Mouse (Mus musculus) heart, embryonic 10.5 days (tissue): Measurements from ENCODE around the gene Nr4a3. TPM values are rescaled to one million over a fixed set of nuclear protein-coding genes. Genes with fewer than 3 reads are reported as not detected.

Experiments
- DNase-seq: peaks from one replicate; pipeline ENCODE4 v3.0.0-alpha.2; 2017; ENCODE audit warnings: low spot score
- H3K27ac ChIP-seq: fragments of 300-500 bp; sonication (generic); 2 replicates; pipeline ENCODE4 v1.5.1; 2016; ENCODE audit warnings: mild to moderate bottlenecking
- H3K27me3 ChIP-seq: fragments of 300-500 bp; sonication (generic); 2 replicates; pipeline ENCODE4 v1.6.1; 2016; ENCODE audit warnings: mild to moderate bottlenecking; ENCODE audit not compliant: poor library complexity, insufficient read depth, severe bottlenecking
- H3K36me3 ChIP-seq: fragments of 300-500 bp; sonication (generic); 2 replicates; pipeline ENCODE4 v1.6.1; 2016; ENCODE audit warnings: mild to moderate bottlenecking, moderate library complexity
- H3K4me1 ChIP-seq: fragments of 300-500 bp; sonication (generic); 2 replicates; pipeline ENCODE4 v1.6.1; 2016; ENCODE audit warnings: mild to moderate bottlenecking
- H3K4me3 ChIP-seq: fragments of 300-500 bp; sonication (generic); 2 replicates; pipeline ENCODE4 v1.5.1; 2016; ENCODE audit warnings: mild to moderate bottlenecking, moderate library complexity
- H3K9me3 ChIP-seq: fragments of 300-500 bp; sonication (generic); 2 replicates; pipeline ENCODE4 v1.6.1; 2016; ENCODE audit warnings: mild to moderate bottlenecking, moderate library complexity
- WGBS: fragments of 180-500 bp; shearing (Covaris S2); methylation state at CpG from one replicate; pipeline ENCODE4 v1.1.7; 2016; 5-methylcytosine and 5-hydroxymethylcytosine counted together
- polyA plus RNA-seq: library from polyadenylated mRNA; unstranded; fragments of >200 nt; fragmentation: Nextera tagmentation; extraction: Ambion mirVana; gene quantifications from 2 replicates; pipeline ENCODE4 v1.2.1, GENCODE M21; 2016

Nr4a3 gene
- polyA plus RNA-seq, 1 experiment from 2014 or later, result 0.09 TPM

DNA sequence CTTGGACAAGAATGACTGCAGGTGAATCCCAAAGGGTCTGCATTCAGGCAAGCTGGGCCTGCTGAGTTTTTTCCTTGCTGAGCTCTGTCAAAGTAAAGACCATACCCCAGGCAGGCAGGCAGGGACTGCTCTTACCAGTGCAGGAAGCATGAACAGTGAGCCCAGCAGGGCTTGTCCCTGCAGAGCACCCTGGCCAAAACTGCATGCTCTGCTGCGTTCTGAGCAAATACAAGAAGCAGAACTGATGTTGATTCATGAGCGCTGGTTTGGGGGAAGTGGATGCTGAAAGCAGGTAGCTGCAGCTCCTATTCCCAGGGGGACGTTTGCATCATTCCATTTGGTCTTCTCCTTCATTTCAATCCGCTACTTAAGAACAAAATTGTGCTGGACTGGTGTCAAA lies 19.4 kb downstream of the Nr4a3 start:
- DNase-seq, result no peak
- H3K4me3 ChIP-seq, result no peak overlapping the region
- H3K36me3 ChIP-seq, result no peaks in the 10 kb centered on the region
- H3K27ac ChIP-seq, result no peak overlapping the region
- WGBS, result 60% methylated on average over 4 of the region's 4 CpGs
- H3K9me3 ChIP-seq, result no peaks in the 10 kb centered on the region
- H3K27me3 ChIP-seq, result no peaks in the 10 kb centered on the region
- H3K4me1 ChIP-seq, result no peaks in the 10 kb centered on the region

DNA sequence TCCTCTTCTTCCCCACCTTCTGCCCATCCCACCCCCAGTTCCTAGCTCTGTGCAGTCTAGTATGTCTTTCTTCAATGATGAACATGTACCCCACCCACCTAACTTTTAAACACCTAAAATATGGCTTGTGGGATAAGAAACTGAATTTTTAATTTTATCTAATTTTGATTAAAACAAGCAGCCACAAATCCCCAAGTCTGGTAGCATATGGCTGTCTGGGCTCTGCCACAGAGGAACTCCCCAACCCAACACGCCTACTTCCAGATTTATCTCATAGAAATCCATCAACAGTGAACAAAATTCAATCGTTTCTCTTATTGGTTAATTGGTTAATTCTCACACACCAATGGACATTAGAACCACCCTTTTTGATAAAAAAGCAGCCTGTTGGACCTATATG lies 21.7 kb downstream of the Nr4a3 start:
- Histone ChIP-seq H3K4me3 (no peak overlapping the region), H3K36me3 (no peaks in the 10 kb centered on the region), H3K4me1 (no peaks in the 10 kb centered on the region), H3K27me3 (0 out of 2 replicates have a peak, but pooled peaks cover 3% of the 10 kb centered on the region), H3K27ac (no peak overlapping the region), H3K9me3 (no peaks in the 10 kb centered on the region)
- WGBS, result 74% methylated on average over 2 of the region's 2 CpGs
- no peak for DNase-seq

DNA sequence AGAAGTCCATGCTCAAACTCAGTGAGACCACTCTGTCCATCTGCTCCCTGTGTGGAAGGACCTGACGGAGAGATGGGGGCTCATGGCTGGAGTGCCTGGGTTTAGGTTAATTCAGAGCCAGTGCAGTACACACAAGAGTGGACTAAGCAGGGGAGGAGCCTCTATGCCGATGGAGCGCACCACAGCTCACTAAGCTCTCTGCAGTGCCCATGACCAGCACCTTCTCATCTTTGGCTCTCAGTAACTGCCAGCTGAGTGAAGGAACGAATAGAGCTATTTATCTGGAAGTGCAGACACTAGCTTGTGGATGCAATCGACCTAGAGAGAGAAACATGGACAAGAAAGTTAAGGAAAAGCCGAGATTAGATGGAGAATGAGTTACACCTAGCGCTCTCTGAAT lies 24.2 kb downstream of the Nr4a3 start:
- WGBS, result 66% methylated on average over 7 of the region's 7 CpGs
- Histone ChIP-seq H3K27ac (no peak overlapping the region), H3K4me3 (no peak overlapping the region), H3K9me3 (no peaks in the 10 kb centered on the region), H3K27me3 (0 out of 2 replicates have a peak, but pooled peaks cover 3% of the 10 kb centered on the region), H3K36me3 (no peaks in the 10 kb centered on the region), H3K4me1 (no peaks in the 10 kb centered on the region)
- DNase-seq, result no peak

DNA sequence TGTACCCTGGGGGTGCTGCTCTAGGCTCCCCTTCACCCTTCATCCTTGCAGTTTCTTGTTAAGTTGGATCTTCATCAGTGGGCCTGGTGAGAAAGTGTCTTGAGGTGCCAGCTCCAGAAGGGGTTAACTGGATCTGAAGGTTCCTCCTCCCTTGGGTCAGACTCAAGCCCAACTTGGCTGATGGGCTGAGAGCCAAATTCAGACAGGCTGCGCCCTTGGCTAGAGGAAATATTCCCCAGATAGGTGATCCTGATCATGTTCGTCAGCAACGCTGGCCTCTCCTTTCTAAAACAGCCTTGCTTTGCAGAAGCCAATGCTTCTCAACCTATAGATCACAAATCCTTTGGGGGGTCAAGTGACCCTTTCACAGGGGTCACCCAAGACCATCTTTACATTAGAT lies 27.1 kb downstream of the Nr4a3 start:
- Histone ChIP-seq H3K9me3 (no peaks in the 10 kb centered on the region), H3K4me1 (peaks cover 3% of the 10 kb centered on the region; the same call in 1 of the 2 replicates), H3K27me3 (0 out of 2 replicates have a peak, but pooled peaks cover 3% of the 10 kb centered on the region), H3K4me3 (no peak overlapping the region), H3K36me3 (no peaks in the 10 kb centered on the region), H3K27ac (no peak overlapping the region)
- DNase-seq, result no peak
- 77% methylated on average over 3 of the region's 3 CpGs for WGBS

DNA sequence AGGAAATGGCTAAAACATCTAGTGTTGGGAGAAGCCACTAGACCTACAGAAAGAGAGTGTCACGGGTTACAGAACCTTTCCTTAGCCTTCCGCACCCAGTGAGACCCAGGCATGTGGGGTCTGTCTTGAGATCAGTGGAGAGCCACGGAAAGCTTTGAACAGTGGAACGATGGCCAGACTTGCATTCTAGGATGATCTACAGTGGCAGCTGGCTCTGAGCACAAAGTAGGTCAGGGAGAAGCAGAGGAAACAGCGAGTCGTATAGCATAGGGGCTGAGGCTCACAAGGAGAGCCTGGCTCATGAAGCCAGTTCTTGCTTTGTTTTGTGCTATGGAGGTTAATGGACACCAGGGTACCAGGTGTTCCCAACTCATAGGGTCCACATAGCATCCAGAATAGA lies 28.4 kb downstream of the Nr4a3 start:
- Histone ChIP-seq H3K4me3 (no peak overlapping the region), H3K9me3 (no peaks in the 10 kb centered on the region), H3K27me3 (0 out of 2 replicates have a peak, but pooled peaks cover 3% of the 10 kb centered on the region), H3K4me1 (peaks cover 10% of the 10 kb centered on the region; the same call in 1 of the 2 replicates), H3K36me3 (no peaks in the 10 kb centered on the region), H3K27ac (no peak overlapping the region)
- DNase-seq, result no peak
- 85% methylated on average over 6 of the region's 6 CpGs for WGBS

DNA sequence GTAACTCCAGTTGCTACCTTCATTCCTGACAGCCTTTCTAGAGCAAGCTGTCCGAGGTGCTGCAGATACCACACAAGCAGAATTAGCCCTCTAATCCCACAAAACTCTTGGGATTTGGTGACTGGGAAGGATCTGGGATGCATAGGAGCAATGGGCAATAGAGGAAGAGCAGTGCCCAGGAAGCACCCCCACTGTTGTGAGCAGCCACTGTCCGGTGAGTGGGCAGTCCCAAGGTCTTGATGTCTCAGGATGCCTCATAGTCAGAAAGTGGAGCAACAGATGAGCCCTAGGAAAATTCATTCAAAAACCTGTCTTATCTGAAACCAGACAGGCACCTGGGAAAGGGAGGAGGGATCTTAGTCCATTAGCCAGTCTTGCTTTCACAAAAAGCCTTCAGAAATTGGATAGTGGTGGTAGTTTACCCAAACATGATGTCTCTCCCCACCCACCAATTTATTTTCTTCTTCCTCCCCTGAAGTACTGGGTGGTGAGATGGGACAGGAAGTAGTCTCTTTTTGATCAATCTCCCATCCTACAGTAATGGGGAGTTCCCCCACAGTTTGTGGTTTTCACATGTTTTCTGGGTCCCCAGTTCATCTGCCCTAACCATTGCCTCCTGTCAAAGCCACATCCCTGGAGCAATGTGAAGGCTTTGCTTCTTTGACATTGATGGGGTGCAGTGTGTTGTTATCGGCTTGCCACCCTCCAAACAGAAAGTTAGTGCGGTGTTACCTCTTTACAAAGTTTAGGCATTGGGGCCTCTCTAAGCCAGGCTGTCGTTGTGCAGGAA lies 29.7 kb downstream of the Nr4a3 start:
- H3K4me1 ChIP-seq, result peaks cover 12% of the 10 kb centered on the region; the same call in 1 of the 2 replicates
- 83% methylated on average over 5 of the region's 5 CpGs for WGBS
- no peak overlapping the region for H3K27ac ChIP-seq
- no peaks in the 10 kb centered on the region for H3K36me3 ChIP-seq
- no peak for DNase-seq
- 0 out of 2 replicates have a peak, but pooled peaks cover 3% of the 10 kb centered on the region for H3K27me3 ChIP-seq
- H3K4me3 ChIP-seq, result no peak overlapping the region
- no peaks in the 10 kb centered on the region for H3K9me3 ChIP-seq

DNA sequence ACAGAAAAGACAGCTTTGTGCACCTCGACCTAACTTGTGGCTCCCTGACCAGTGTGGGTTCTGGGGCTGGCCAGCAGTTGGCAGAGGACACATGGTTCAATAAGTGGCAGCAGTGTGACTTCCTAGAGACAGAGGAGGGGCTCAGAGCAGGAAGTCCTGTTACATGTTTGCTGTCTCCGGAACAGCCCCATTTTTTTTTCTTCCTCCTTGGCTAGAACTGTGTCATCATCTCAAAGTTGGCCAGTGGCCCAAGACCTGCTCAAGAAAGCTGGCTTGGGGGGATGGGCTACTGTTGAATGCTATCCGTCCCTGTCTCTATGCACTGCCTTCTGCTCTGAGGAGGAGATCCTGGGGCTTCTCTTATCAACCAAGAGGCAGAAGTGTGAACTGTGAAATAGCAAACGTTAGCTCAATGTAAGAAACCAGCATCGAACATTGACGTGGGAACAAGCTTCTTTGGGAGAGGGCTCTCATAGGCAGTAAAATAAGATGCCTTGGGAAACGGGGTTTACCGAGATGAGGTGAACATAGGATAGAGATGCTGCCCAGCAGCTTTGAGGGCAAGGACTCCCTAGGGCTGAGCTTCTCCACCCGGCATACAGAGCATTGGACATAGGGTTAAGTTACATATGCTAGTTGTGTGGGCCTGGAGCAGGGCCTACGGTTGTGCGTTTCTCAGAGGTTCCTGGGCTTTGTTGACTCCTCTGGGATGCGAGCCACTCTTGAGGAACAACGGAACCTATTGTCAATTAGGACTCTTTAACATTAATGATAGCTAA lies 31.9 kb downstream of the Nr4a3 start:
- WGBS, result 68% methylated on average over 13 of the region's 13 CpGs
- no peak for DNase-seq
- no peaks in the 10 kb centered on the region for H3K9me3 ChIP-seq

DNA sequence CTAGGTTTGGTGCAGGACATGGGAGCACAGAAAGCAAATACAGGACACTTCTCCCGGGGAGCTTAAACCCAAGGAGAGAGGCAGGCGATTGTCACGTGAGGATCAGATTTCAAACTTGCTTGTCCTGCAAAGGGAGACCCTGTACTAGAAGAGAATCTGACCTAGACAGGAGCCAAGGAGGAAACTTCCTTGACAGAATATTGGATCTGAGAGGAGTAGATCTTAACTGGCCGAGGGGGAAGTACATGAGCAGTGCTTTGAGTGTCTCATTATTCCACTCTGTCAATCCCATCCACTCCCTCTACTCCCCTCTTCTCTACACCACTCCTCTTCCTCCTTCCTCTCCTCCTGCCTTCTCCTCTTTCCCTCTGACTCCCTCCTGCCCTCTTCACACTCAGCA lies 33.3 kb downstream of the Nr4a3 start:
- H3K27me3 ChIP-seq, result no peaks in the 10 kb centered on the region
- H3K27ac ChIP-seq, result no peak overlapping the region
- 14% methylated on average over 4 of the region's 4 CpGs for WGBS
- no peak for DNase-seq
- H3K4me1 ChIP-seq, result peaks cover 12% of the 10 kb centered on the region; the same call in 1 of the 2 replicates
- H3K4me3 ChIP-seq, result no peak overlapping the region
- no peaks in the 10 kb centered on the region for H3K36me3 ChIP-seq
- H3K9me3 ChIP-seq, result no peaks in the 10 kb centered on the region

More for the DNA sequence above, 31.9 kb downstream of the Nr4a3 start:
- H3K36me3 ChIP-seq, result no peaks in the 10 kb centered on the region
- H3K4me1 ChIP-seq, result peaks cover 12% of the 10 kb centered on the region; the same call in 1 of the 2 replicates
- no peak overlapping the region for H3K4me3 ChIP-seq
- H3K27ac ChIP-seq, result no peak overlapping the region
- H3K27me3 ChIP-seq, result no peaks in the 10 kb centered on the region

DNA sequence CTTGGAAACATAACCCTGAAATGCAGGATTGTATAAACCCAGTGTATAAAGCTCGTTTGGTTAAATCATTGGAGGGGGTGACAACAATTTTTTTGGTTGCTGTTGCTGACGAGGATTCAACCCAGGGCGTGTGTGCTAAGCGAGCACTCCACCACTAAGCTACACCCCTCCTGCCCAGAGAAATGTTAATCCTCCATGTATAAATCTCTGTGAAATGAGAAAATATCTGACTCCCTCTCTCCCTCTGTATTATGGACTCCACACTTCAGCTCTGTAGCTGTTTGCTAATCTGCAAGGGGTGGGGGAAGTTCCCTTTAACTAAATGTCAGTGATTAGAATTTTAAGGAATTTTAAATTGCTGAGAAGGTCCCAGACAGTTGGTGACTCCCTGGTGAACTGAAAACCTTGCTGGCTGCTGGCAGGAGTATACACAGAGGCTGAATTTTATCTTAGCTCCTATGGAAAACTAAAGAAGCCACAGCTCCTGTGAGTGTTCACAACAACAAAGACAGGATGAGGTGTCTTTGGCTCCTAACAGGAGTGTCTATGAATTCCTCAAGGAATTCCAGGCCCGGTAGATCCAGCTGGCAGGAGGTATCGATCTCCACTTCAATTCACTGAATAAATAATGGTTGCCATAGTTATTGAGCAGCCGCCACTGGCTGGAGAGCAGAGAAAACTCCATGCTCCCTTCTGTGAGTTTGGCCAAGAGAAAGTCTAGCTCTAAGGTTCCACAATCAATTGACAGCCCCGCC lies 34.5 kb downstream of the Nr4a3 start:
- H3K9me3 ChIP-seq, result no peaks in the 10 kb centered on the region
- peaks cover 12% of the 10 kb centered on the region; the same call in 1 of the 2 replicates for H3K4me1 ChIP-seq
- H3K27me3 ChIP-seq, result no peaks in the 10 kb centered on the region
- 58% methylated on average over 8 of the region's 8 CpGs for WGBS
- H3K4me3 ChIP-seq, result no peak overlapping the region
- H3K36me3 ChIP-seq, result no peaks in the 10 kb centered on the region
- no peak overlapping the region for H3K27ac ChIP-seq
- no peak for DNase-seq

DNA sequence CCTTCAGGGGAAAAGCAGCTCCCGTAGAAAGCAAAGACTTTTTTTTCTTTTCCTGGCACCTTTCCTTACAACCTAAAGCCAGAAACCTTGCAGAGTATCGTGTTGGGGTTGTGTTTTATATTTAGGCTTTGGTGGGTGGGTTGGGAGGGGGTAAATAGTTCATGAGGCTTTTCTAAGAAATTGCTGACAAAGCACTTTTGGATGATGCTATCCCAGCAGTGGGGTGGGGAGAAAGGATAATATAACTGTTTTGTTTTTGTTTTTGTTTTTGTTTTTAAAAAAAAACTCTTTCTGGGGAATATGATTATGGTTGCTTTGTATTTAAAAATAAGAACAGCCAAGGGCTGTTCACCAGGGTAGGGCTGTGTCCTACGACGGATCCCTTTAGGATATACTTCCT lies 38.5 kb downstream of the Nr4a3 start:
- Histone ChIP-seq H3K4me1 (0 out of 2 replicates have a peak, but pooled peaks cover 2% of the 10 kb centered on the region), H3K27me3 (no peaks in the 10 kb centered on the region), H3K4me3 (no peak overlapping the region), H3K27ac (no peak overlapping the region), H3K36me3 (no peaks in the 10 kb centered on the region), H3K9me3 (no peaks in the 10 kb centered on the region)
- DNase-seq, result no peak
- 88% methylated on average over 4 of the region's 4 CpGs for WGBS

DNA sequence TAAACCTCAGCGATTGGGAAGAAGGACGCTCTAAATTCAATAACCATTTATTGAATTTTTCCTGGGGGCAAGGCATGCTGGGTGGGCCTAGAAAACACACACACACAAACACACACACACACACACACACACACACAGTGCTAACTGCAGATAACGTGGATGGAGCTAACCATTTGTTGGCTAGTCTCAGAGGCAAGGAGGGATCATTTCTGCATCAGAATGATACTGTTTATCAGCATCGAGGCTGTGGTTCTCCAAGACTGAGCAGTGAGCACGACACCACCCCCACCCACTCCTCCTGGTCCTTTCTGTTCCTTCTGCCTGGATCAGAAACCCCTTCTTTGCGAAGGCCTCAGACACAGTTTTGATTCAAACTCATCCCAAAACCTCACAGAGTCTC lies 41.7 kb downstream of the Nr4a3 start:
- no peak for DNase-seq
- 64% methylated on average over 6 of the region's 6 CpGs for WGBS
- H3K4me3 ChIP-seq, result no peak overlapping the region

DNA sequence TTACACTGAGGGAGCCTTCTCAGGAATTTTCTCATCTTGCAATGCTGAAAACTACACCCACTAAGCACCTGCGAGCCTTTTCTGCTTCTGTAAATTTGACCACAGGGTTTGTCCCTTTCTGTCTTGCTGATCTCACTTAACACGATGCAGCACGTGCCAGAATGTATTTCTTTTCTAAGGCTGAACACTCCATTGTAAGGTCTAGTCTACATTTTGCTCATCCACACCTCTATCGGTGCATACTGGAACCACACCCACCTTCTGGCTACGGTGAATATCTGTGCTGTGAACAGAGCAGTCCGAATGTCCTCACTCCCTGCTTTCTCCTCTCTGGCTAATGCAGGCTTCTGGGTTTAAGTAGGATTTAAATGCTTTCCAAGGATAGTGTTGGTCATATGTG lies 42.5 kb downstream of the Nr4a3 start:
- Histone ChIP-seq H3K4me1 (no peaks in the 10 kb centered on the region), H3K9me3 (no peaks in the 10 kb centered on the region), H3K4me3 (no peak overlapping the region), H3K27me3 (no peaks in the 10 kb centered on the region), H3K27ac (no peak overlapping the region), H3K36me3 (no peaks in the 10 kb centered on the region)
- no peak for DNase-seq
- 80% methylated on average over 6 of the region's 6 CpGs for WGBS

More for the DNA sequence above, 41.7 kb downstream of the Nr4a3 start:
- Histone ChIP-seq H3K9me3 (no peaks in the 10 kb centered on the region), H3K27me3 (no peaks in the 10 kb centered on the region), H3K27ac (no peak overlapping the region), H3K36me3 (no peaks in the 10 kb centered on the region), H3K4me1 (no peaks in the 10 kb centered on the region)
